Mouse (Mus musculus): ENCODE measurements at regions not wholly inside any gene's neighbourhood (a gene's known extent, or its start where the extent isn't known, plus 50 kb on each side); places are given as distances from the start of the nearest gene placed in this dataset.

GRCm38 (mm10) chr7:116857141-116857540, 353.0 kb downstream of the Nucb2 start:
- DNase-seq (ENCODE audit: extremely low spot score), result no peak

GRCm38 (mm10) chr7:116857744-116858143, 353.6 kb downstream of the Nucb2 start:
- no peak for DNase-seq (ENCODE audit: extremely low spot score)

GRCm38 (mm10) chr7:116882268-116882964, 378.2 kb downstream of the Nucb2 start:
- DNase-seq (ENCODE audit: extremely low spot score), result no peak

GRCm38 (mm10) chr7:116893846-116894245, 389.7 kb downstream of the Nucb2 start:
- peak; percentile 10 for DNase-seq (ENCODE audit: extremely low spot score)

- no peak for DNase-seq (ENCODE audit: extremely low spot score)
These were observed 411.6 kb downstream of the Nucb2 start for GRCm38 (mm10) chr7:116915797-116916196.

- no peak for DNase-seq (ENCODE audit: extremely low spot score)
These were observed 413.9 kb downstream of the Nucb2 start for GRCm38 (mm10) chr7:116917921-116918670.

- DNase-seq (ENCODE audit: extremely low spot score), result no peak
These were observed 434.3 kb upstream of the Xylt1 start for GRCm38 (mm10) chr7:116946448-116946847.

- DNase-seq (ENCODE audit: extremely low spot score), result no peak
These were observed 421.4 kb upstream of the Xylt1 start for GRCm38 (mm10) chr7:116959196-116959895.

- DNase-seq (ENCODE audit: extremely low spot score), result no peak
These were observed 416.9 kb upstream of the Xylt1 start for GRCm38 (mm10) chr7:116963839-116964238.

GRCm38 (mm10) chr7:116991351-116991750, 389.4 kb upstream of the Xylt1 start:
- no peak for DNase-seq (ENCODE audit: extremely low spot score)

- DNase-seq (ENCODE audit: extremely low spot score), result no peak
These were observed 388.6 kb upstream of the Xylt1 start for GRCm38 (mm10) chr7:116992166-116992565.

GRCm38 (mm10) chr7:116995770-116996169, 385.0 kb upstream of the Xylt1 start:
- DNase-seq (ENCODE audit: extremely low spot score), result peak; percentile 10

- no peak for DNase-seq (ENCODE audit: extremely low spot score)
These were observed 377.6 kb upstream of the Xylt1 start for GRCm38 (mm10) chr7:117003167-117003566.

- DNase-seq (ENCODE audit: extremely low spot score), result no peak
These were observed 362.4 kb upstream of the Xylt1 start for GRCm38 (mm10) chr7:117018349-117018748.

- peak; percentile 57 for DNase-seq (ENCODE audit: extremely low spot score)
These were observed 359.1 kb upstream of the Xylt1 start for GRCm38 (mm10) chr7:117021716-117022115.

GRCm38 (mm10) chr7:117044926-117045325, 335.9 kb upstream of the Xylt1 start:
- no peak for DNase-seq (ENCODE audit: extremely low spot score)

GRCm38 (mm10) chr7:117049249-117049648, 331.5 kb upstream of the Xylt1 start:
- no peak for DNase-seq (ENCODE audit: extremely low spot score)

- DNase-seq (ENCODE audit: extremely low spot score), result no peak
These were observed 315.0 kb upstream of the Xylt1 start for GRCm38 (mm10) chr7:117065771-117066170.

GRCm38 (mm10) chr7:117090911-117091550, 289.7 kb upstream of the Xylt1 start:
- DNase-seq (ENCODE audit: extremely low spot score), result no peak

- no peak for DNase-seq (ENCODE audit: extremely low spot score)
These were observed 287.9 kb upstream of the Xylt1 start for GRCm38 (mm10) chr7:117092860-117093259.

- no peak for DNase-seq (ENCODE audit: extremely low spot score)
These were observed 283.2 kb upstream of the Xylt1 start for GRCm38 (mm10) chr7:117097618-117098017.

GRCm38 (mm10) chr7:117099041-117099440, 281.7 kb upstream of the Xylt1 start:
- DNase-seq (ENCODE audit: extremely low spot score), result no peak
